ENCODE assay signal across 1 mouse cellular context in the genomic region with DNA sequence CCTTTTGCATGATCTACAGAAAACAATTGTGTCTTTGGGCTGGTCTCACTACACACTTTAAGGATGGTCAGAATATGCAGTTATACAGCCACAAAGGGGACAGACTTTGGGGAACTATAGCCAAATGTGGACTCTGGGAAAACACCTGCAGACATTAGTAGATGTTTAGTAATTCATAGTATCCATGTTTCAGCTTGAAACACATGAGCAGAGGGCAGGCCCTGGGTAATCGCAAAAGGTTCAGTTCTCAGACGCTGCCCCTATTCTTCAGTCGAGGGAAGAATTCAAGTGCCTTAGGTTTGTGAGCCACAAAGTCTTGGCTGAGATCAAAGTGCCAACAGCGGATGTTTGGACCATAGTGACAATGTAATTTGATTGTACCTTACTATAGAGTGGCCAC.
A peak's percentile ranks its signal among the peaks of the same experiment; 100 is the strongest.
TF ChIP-seq lines count a peak whose summit lies in the region.

No protein-coding gene starts in this region.

TF ChIP-seq in CH12.LX, 34 proteins besides CTCF, POLR2A, EP300 and RAD21 (continued from another document):
- TF ChIP-seq TCF12 (IDR thresholded peaks at IDR 0.05; ENCODE audit: low read depth, low read length) (no peak; the same call in 1 of the 2 replicates), MAX (IDR thresholded peaks at IDR 0.05; ENCODE audit: low read length) (0 out of 2 replicates have a peak, but pooled peaks have one; percentile 20)
